Mouse (Mus musculus) bone marrow macrophage, adult 2 months (primary cell): ENCODE data around the gene Pcyt1a. TPM values are rescaled to one million over a fixed set of nuclear protein-coding genes. Genes with fewer than 3 reads are reported as not detected.

Source experiments
- H3K27ac ChIP-seq: 2 replicates; pipeline ENCODE4 v1.5.1; 2012; ENCODE audit warnings: low read depth, low read length; ENCODE audit not compliant: insufficient read depth
- H3K4me1 ChIP-seq: 2 replicates; pipeline ENCODE4 v1.6.1; 2012; ENCODE audit warnings: low read length; ENCODE audit not compliant: control insufficient read depth, insufficient read depth
- H3K4me3 ChIP-seq: 2 replicates; pipeline ENCODE4 v1.5.1; 2012; ENCODE audit warnings: mild to moderate bottlenecking, low read length, moderate library complexity; ENCODE audit not compliant: insufficient read depth
- CTCF ChIP-seq: IDR thresholded peaks from 2 replicates; pipeline ENCODE4 v1.5.1; 2012; ENCODE audit warnings: low read depth, mild to moderate bottlenecking, low read length, moderate library complexity
- POLR2A ChIP-seq: IDR thresholded peaks from 2 replicates; pipeline ENCODE4 v1.6.1; 2012; ENCODE audit warnings: mild to moderate bottlenecking, low read depth, low read length, borderline replicate concordance
- polyA plus RNA-seq: library from polyadenylated mRNA; stranded (reverse); fragments of >200 nt; gene quantifications from 2 replicates; pipeline ENCODE4 v1.2.4, GENCODE M21; 2012; ENCODE audit not compliant: missing spikeins, insufficient read depth, insufficient read length

Pcyt1a gene
- polyA plus RNA-seq, 1 experiment = 100 TPM

GRCm38 (mm10) chr16:32401335-32401965 is 29.3 kb upstream of the Pcyt1a start:
- no peak for TF ChIP-seq CTCF
- no peak for TF ChIP-seq POLR2A
- Histone ChIP-seq H3K4me3 (0 out of 2 replicates have a peak overlapping the region, but pooled peaks have one; percentile 4), H3K4me1 (peaks cover 53% of the 10 kb centered on the region), H3K27ac (peak overlapping the region; percentile 83)

- H3K27ac ChIP-seq = peak overlapping the region; percentile 74
- H3K4me3 ChIP-seq = no peak overlapping the region
- TF ChIP-seq CTCF = no peak
- no peak for TF ChIP-seq POLR2A
- H3K4me1 ChIP-seq = peaks cover 44% of the 10 kb centered on the region
These were observed 27.9 kb upstream of the Pcyt1a start for GRCm38 (mm10) chr16:32402818-32403217.

- H3K27ac ChIP-seq = no peak overlapping the region
- peaks cover 34% of the 10 kb centered on the region for H3K4me1 ChIP-seq
- TF ChIP-seq CTCF (no peak), POLR2A (no peak)
- no peak overlapping the region for H3K4me3 ChIP-seq
These were observed 25.0 kb upstream of the Pcyt1a start for GRCm38 (mm10) chr16:32405716-32406115.

- Histone ChIP-seq H3K27ac (no peak overlapping the region), H3K4me3 (no peak overlapping the region), H3K4me1 (peaks cover 26% of the 10 kb centered on the region)
- TF ChIP-seq CTCF (no peak), POLR2A (no peak)
These were observed 24.1 kb upstream of the Pcyt1a start for GRCm38 (mm10) chr16:32406671-32407070.

- no peak for TF ChIP-seq POLR2A
- no peak for TF ChIP-seq CTCF
- H3K27ac ChIP-seq = no peak overlapping the region
- H3K4me3 ChIP-seq = no peak overlapping the region
- peaks cover 15% of the 10 kb centered on the region for H3K4me1 ChIP-seq
These were observed 23.0 kb upstream of the Pcyt1a start for GRCm38 (mm10) chr16:32407730-32408129.

- H3K4me1 ChIP-seq = peaks cover 12% of the 10 kb centered on the region
- H3K4me3 ChIP-seq = no peak overlapping the region
- no peak overlapping the region for H3K27ac ChIP-seq
- TF ChIP-seq POLR2A (no peak), CTCF (no peak)
These were observed 13.3 kb upstream of the Pcyt1a start for GRCm38 (mm10) chr16:32417457-32417856.

- TF ChIP-seq CTCF (0 out of 2 replicates have a peak, but pooled peaks have one; percentile 16), POLR2A (no peak)
- Histone ChIP-seq H3K4me1 (peaks cover 12% of the 10 kb centered on the region), H3K27ac (peak within 1 kb of the TSS; percentile 92), H3K4me3 (peak within 1 kb of the TSS; percentile 95)
These were observed 10.9 kb upstream of the Pcyt1a start, which contains the start of gene Tctex1d2 for GRCm38 (mm10) chr16:32419517-32420483. Gene Tctex1d2, plus strand, starts transcription at chr16:32419702.

GRCm38 (mm10) chr16:32427506-32427905 is 3.2 kb upstream of the Pcyt1a start:
- Histone ChIP-seq H3K27ac (no peak overlapping the region), H3K4me3 (no peak overlapping the region), H3K4me1 (peaks cover 10% of the 10 kb centered on the region)
- TF ChIP-seq POLR2A (no peak), CTCF (no peak)

- no peak for TF ChIP-seq POLR2A
- TF ChIP-seq CTCF = no peak
- Histone ChIP-seq H3K27ac (peak overlapping the region; percentile 42), H3K4me3 (peak overlapping the region; percentile 71), H3K4me1 (peaks cover 28% of the 10 kb centered on the region)
These were observed 398 bp downstream of the Pcyt1a start for GRCm38 (mm10) chr16:32431047-32431591.
